Mouse (Mus musculus) bone marrow macrophage, adult 2 months (primary cell): ENCODE results near the gene Gm6993.

Source experiments
- CTCF ChIP-seq: IDR thresholded peaks from 2 replicates; pipeline ENCODE4 v1.5.1; 2012; ENCODE audit warnings: low read depth, mild to moderate bottlenecking, low read length, moderate library complexity
- POLR2A ChIP-seq: IDR thresholded peaks from 2 replicates; pipeline ENCODE4 v1.6.1; 2012; ENCODE audit warnings: mild to moderate bottlenecking, low read depth, low read length, borderline replicate concordance

DNA sequence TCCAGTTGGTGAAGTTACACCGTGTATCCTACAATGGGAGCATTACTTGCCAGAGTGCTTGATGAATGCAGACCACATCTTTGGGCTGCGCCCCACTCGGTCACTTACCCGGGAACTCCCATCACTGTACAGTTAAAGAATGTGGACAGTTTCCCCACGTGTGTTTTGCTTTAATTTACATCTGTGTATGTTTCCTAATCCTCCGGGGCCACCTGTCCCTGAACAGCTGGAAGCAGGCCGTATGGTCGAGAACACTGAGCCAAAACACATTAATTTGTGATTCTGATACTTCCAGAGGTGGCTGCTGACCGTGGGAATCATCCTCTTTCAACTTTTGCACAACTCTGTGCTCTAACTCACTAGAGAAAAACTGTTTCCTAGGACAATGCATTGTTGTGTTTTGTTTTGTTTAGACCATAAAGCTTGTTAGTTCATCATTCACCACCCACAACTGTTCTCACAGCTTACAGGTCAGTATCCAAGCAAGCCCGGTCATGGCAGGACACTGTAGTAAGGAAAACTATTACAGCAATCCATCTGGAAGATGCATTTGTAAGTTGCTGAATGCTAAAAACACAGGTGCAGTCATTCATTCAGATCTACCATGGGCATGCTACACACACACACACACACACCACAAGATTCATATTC lies 34.5 kb upstream of the Gm6993 start:
- TF ChIP-seq POLR2A (no peak), CTCF (no peak)
